Mouse (Mus musculus) hindbrain, embryonic 11.5 days (tissue): ENCODE data around the gene Inppl1. TPM values are rescaled to one million over a fixed set of nuclear protein-coding genes. Genes with fewer than 3 reads are reported as not detected.

Experiments used
- ATAC-seq: fragments of 200-750 bp; cut with Nextera tagmentation; 2 replicates; pipeline ENCODE4 v1.8.0; 2017; ENCODE audit warnings: mild to moderate bottlenecking, moderate TSS enrichment, moderate library complexity; ENCODE audit not compliant: low FRiP score
- DNase-seq: peaks from one replicate; pipeline ENCODE4 v3.0.0-alpha.2; 2015; ENCODE audit warnings: low spot score
- H3K27ac ChIP-seq: fragments of 300-500 bp; sonication (generic); 2 replicates; pipeline ENCODE4 v1.5.1; 2014; ENCODE audit warnings: mild to moderate bottlenecking, low read depth, low read length
- H3K27me3 ChIP-seq: fragments of 300-500 bp; sonication (generic); 2 replicates; pipeline ENCODE4 v1.6.1; 2014; ENCODE audit warnings: mild to moderate bottlenecking, low read length, moderate library complexity, mixed read lengths; ENCODE audit not compliant: control insufficient read depth, insufficient read depth
- H3K36me3 ChIP-seq: fragments of 300-500 bp; sonication (generic); 2 replicates; pipeline ENCODE4 v1.6.1; 2014; ENCODE audit warnings: mild to moderate bottlenecking, low read length, moderate library complexity, mixed read lengths; ENCODE audit not compliant: control insufficient read depth, insufficient read depth
- H3K4me1 ChIP-seq: fragments of 300-500 bp; sonication (generic); replicated peaks from 2 replicates; pipeline ENCODE4 v1.6.1; 2014; ENCODE audit warnings: low read length, mixed read lengths; ENCODE audit not compliant: control insufficient read depth, insufficient read depth
- H3K4me2 ChIP-seq: fragments of 300-500 bp; sonication (generic); replicated peaks from 2 replicates; pipeline ENCODE4 v1.6.1; 2014; ENCODE audit warnings: mild to moderate bottlenecking, low read depth, low read length
- H3K4me3 ChIP-seq: fragments of 300-500 bp; sonication (generic); 2 replicates; pipeline ENCODE4 v1.5.1; 2014; ENCODE audit warnings: low read depth, low read length
- H3K9ac ChIP-seq: fragments of 300-500 bp; sonication (generic); 2 replicates; pipeline ENCODE4 v1.6.1; 2014; ENCODE audit warnings: low read depth, low read length
- H3K9me3 ChIP-seq: fragments of 300-500 bp; sonication (generic); 2 replicates; pipeline ENCODE4 v1.6.1; 2016; ENCODE audit warnings: low read length; ENCODE audit not compliant: control insufficient read depth
- WGBS: fragments of 180-500 bp; shearing (Covaris S2); extraction: QIAGEN DNeasy Blood & Tissue Kit; methylation state at CpG from one replicate; pipeline ENCODE4 v1.1.7; 2014; 5-methylcytosine and 5-hydroxymethylcytosine counted together
- polyA plus RNA-seq: library from polyadenylated mRNA; unstranded; fragments of >200 nt; fragmentation: Nextera tagmentation; extraction: Ambion mirVana; gene quantifications from 2 replicates; pipeline ENCODE4 v1.2.1, GENCODE M21; 2014

Gene Inppl1
- polyA plus RNA-seq, 1 experiment from 2014 or later = 25.2 TPM

DNA sequence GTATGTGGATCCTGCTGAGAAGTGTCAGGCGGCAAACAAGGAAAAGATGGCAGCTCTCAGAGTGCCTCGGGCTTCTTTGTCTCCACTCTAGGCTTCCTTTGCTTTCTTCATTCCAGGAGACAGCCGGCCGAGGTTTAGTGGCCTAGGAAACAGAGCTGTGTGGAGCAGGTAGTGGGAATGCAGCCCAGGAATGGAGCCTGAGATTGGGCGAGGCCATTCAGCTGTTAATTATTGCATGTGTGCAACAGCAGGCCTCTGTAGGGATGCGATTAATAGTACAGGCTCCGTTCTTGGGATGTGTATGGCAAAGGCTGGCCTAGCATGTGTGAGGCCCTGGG is 31.1 kb upstream of the Inppl1 start:
- ATAC-seq (no peak), DNase-seq (peak; percentile 10)
- H3K9ac ChIP-seq = no peak overlapping the region
- no peak overlapping the region for H3K4me3 ChIP-seq
- WGBS = 55% methylated on average over 7 of the region's 7 CpGs
- no peaks in the 10 kb centered on the region for H3K27me3 ChIP-seq
- no peak overlapping the region for H3K27ac ChIP-seq
- H3K36me3 ChIP-seq = no peaks in the 10 kb centered on the region
- H3K4me2 ChIP-seq = no peak overlapping the region
- no peaks in the 10 kb centered on the region for H3K9me3 ChIP-seq
- H3K4me1 ChIP-seq = no peaks in the 10 kb centered on the region

DNA sequence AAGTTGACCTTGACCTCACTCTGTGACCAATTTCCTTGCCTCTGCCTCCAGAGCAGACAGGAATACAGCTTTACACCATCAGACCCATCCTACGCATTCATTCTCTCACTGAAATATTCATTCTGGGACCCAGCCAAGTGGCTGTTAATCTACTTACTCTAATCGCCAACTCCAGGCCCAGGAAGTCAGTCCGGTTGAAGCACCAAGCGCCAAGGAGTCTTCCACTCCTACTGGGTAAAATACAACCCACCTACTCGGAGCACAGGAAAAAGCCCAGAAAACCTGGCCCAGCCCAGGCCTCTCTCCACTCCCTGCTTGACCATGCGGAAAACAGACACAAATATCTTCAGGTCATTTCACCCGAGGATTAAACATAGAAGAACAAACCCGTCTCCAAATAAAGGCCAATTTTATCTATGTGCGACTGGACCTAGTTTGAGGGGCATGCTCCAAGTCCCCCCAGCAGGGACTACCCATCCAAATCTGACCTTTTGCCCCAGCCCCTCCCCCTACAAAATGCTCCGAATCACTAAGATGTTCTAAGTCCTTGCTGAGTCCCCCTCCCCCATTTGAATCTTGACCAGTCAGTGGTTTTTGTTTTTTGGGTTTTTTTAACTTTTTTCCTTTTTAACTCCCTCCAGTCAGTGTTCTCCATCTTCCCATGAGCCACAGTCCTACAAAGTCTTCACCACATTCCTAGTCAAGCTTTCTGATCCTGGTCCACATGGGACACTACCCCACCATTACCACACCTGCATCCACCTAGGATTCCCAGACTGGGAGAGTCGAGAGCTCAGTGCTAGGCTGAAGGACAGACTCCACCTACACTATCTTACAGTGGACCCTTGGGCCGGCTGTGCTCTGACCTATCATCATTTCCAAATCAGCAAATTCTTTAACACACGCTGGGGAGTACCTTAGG is 30.5 kb upstream of the Inppl1 start:
- no peak overlapping the region for H3K4me3 ChIP-seq
- WGBS = 56% methylated on average over 13 of the region's 13 CpGs
- no peak for DNase-seq
- H3K36me3 ChIP-seq = no peaks in the 10 kb centered on the region
- no peak overlapping the region for H3K27ac ChIP-seq
- no peak for ATAC-seq
- H3K4me2 ChIP-seq = no peak overlapping the region
- H3K9ac ChIP-seq = no peak overlapping the region
- no peaks in the 10 kb centered on the region for H3K4me1 ChIP-seq
- H3K9me3 ChIP-seq = no peaks in the 10 kb centered on the region
- no peaks in the 10 kb centered on the region for H3K27me3 ChIP-seq

DNA sequence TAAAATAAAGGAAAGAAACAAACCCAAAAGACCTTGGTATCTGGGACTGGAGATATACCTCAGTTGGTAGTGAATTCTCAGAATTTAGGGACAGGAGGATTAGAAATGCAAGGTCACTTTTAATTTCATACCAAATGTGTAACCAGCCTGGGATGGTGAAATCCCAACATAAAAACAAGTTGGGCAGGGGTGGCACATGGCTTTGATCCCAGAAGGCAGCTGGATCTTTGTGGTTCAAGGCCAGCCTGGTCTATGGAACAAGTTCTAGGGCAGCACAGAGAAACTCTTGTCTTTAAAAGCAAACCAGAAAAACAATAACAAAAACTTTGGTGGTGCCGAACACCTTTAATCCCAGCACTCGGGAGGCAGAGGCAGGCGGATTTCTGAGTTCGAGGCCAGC is 29.5 kb upstream of the Inppl1 start:
- 100% methylated on average over 4 of the region's 4 CpGs for WGBS
- H3K9me3 ChIP-seq = no peaks in the 10 kb centered on the region
- H3K36me3 ChIP-seq = no peaks in the 10 kb centered on the region
- H3K27ac ChIP-seq = no peak overlapping the region
- ATAC-seq (no peak), DNase-seq (no peak)
- no peak overlapping the region for H3K4me2 ChIP-seq
- no peaks in the 10 kb centered on the region for H3K27me3 ChIP-seq
- H3K9ac ChIP-seq = no peak overlapping the region
- H3K4me1 ChIP-seq = no peaks in the 10 kb centered on the region
- no peak overlapping the region for H3K4me3 ChIP-seq

DNA sequence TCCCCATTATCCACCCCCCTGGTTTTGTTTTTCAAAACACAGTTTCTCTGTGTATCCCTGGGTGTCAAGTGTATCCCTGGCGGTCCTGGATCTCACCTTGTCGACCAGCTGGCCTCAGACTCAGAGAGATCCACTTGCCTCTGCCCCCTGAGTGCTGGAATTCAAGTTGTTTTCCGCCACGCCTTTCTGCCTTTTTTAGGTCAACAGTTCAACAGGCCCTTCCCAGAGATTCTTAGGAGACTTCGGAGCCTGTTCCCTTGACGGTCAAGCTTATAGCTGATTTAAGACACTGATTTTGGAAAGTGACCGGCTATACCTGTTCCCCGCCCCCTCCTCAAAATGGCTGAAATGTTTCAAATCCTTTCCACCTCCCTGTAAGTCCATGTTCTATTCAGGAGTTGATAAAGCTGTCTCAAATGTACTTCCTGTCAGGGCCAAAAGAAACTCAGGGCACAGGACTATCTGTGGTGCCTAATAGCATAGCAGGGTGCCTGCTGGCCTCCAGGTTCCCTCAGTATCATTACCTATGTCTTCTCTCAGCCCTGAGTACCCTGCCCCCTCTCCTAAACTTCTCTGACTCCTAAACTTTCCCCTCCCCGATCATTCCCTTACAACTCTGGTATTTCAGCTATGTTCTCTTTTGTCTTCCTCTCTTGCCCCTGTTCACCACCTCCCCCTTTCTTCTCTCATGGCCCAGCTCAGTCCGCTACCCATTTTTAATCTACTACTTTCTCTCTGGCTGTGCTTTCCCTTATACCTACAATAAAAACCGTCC is 28.6 kb upstream of the Inppl1 start:
- 80% methylated on average over 11 of the region's 11 CpGs for WGBS
- H3K4me2 ChIP-seq = no peak overlapping the region

DNA sequence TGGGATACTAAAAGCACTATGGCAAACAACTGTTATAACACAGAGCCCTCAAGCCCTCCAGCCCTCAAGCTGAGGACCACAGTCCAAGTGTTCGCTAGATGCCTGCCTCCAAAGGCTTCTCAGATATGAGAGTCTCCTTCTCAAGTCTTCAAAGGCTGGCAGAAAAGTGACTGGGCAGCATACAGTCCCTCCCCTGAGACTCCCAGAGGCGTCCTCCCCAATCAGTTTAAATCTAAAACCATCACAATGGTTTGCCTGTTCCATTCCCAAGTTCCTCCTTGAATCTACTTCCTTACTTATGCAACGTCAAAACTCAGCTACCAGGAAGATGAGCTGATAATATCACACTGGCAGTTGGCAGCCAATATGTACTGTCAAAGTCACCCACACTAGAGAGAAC is 25.4 kb upstream of the Inppl1 start, which contains the start of gene Anapc15:
Anapc15 (plus strand) TSS at position 301 of the 400 bp plus-strand sequence.
- DNase-seq = no peak

More for the DNA sequence above, 28.6 kb upstream of the Inppl1 start:
- H3K27me3 ChIP-seq = no peaks in the 10 kb centered on the region
- ATAC-seq (no peak), DNase-seq (no peak)
- no peak overlapping the region for H3K9ac ChIP-seq
- H3K36me3 ChIP-seq = no peaks in the 10 kb centered on the region
- H3K4me3 ChIP-seq = no peak overlapping the region
- H3K4me1 ChIP-seq = no peaks in the 10 kb centered on the region
- no peak overlapping the region for H3K27ac ChIP-seq
- no peaks in the 10 kb centered on the region for H3K9me3 ChIP-seq

DNA sequence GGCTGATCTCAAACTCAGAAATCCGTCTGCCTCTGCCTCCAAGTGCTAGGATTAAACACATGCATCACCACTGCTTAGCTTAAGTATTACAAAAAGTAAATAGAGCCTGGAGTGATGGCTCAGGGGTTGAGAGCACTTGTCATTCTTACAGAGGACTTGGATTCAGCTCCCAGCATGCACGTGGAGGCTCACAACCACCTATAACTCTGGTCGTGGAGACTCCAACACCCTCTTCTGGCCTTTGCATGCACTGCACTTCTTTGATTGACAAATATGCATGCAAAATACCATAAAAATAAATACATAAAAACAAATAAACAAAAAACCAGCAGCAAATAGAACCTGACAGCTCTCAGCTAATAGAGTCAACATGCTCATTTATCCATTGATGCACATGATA is 24.3 kb upstream of the Inppl1 start:
- ATAC-seq (no peak), DNase-seq (no peak)
- no peaks in the 10 kb centered on the region for H3K36me3 ChIP-seq
- H3K9me3 ChIP-seq = no peaks in the 10 kb centered on the region
- WGBS = 71% methylated on average over 3 of the region's 3 CpGs
- no peaks in the 10 kb centered on the region for H3K27me3 ChIP-seq
- no peak overlapping the region for H3K9ac ChIP-seq
- H3K4me1 ChIP-seq = no peaks in the 10 kb centered on the region
- H3K4me3 ChIP-seq = no peak overlapping the region
- no peak overlapping the region for H3K27ac ChIP-seq
- no peak overlapping the region for H3K4me2 ChIP-seq

More for the DNA sequence above, 25.4 kb upstream of the Inppl1 start, which contains the start of gene Anapc15:
- Histone ChIP-seq H3K9me3 (no peaks in the 10 kb centered on the region), H3K27me3 (no peaks in the 10 kb centered on the region), H3K9ac (no peak within 1 kb of the TSS), H3K4me3 (no peak within 1 kb of the TSS), H3K36me3 (no peaks in the 10 kb centered on the region), H3K27ac (no peak within 1 kb of the TSS), H3K4me1 (no peaks in the 10 kb centered on the region), H3K4me2 (no peak within 1 kb of the TSS)
- 77% methylated on average over 3 of the region's 3 CpGs for WGBS
- ATAC-seq = no peak

DNA sequence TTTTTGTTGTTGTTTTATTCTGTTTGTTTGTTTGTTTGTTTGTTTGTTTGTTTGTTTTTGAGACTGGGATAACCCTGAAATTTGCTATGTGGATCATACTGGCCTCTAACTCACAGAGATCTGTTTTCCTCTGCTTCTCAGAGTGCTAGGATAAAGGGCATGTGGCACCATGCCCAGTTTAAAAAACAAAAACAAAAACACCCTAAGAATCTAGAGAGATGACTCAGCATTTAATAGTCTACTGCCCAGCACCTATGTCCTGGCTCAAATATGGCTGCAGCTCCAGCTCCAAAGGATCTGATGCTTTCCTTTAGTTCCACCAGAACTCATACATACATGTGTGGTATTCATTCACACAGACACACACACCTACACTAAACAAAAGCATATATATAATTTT is 22.9 kb upstream of the Inppl1 start:
- ATAC-seq (no peak), DNase-seq (no peak)
- H3K9me3 ChIP-seq = no peaks in the 10 kb centered on the region
- H3K36me3 ChIP-seq = no peaks in the 10 kb centered on the region
- no peak overlapping the region for H3K9ac ChIP-seq
- no peak overlapping the region for H3K4me3 ChIP-seq
- H3K4me2 ChIP-seq = no peak overlapping the region
- no peaks in the 10 kb centered on the region for H3K4me1 ChIP-seq
- H3K27ac ChIP-seq = no peak overlapping the region
- H3K27me3 ChIP-seq = no peaks in the 10 kb centered on the region

DNA sequence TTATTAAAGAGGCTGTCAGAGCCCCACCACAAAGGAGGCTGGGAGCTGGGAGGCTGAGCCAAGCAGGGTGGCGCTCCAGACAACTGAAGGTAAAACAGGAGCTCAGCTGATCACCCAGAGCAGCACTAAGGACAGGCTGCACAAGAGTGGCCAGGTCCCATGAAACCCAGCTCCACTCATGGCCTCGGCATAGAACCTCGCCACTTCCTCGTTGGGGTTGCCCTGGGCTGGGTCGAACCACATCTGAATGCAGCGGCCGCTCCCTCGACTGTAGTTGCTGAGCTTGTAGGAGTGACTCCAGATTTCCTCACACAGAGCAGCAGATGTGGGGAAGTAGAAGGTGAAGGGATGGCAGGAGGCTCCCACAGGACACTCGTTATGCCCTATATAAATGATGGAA is 20.3 kb upstream of the Inppl1 start:
- Histone ChIP-seq H3K9me3 (no peaks in the 10 kb centered on the region), H3K27ac (no peak overlapping the region), H3K27me3 (no peaks in the 10 kb centered on the region), H3K4me1 (no peaks in the 10 kb centered on the region), H3K36me3 (no peaks in the 10 kb centered on the region), H3K4me3 (no peak overlapping the region), H3K4me2 (no peak overlapping the region), H3K9ac (no peak overlapping the region)
- WGBS = 86% methylated on average over 9 of the region's 9 CpGs
- ATAC-seq = no peak
- no peak for DNase-seq
